Mouse (Mus musculus) embryonic stem cell, embryonic (primary cell): ENCODE results near the gene Pacs2.

Experiments used
- CTCF ChIA-PET, 4 experiments: fragments of 300-600 bp in 2 of 4; fragments of 350-600 bp in 2 of 4; sonication (Branson Sonifier 250); formaldehyde crosslinking; loops; one replicate each; lab custom pipeline; 2022; ENCODE audit warnings: inconsistent platforms in 2 of 4; lab: Charles Lee
- POLR2A ChIA-PET, 4 experiments: fragments of 300-600 bp in 2 of 4; fragments of 350-600 bp in 2 of 4; sonication (Branson Sonifier 250); formaldehyde crosslinking; loops; one replicate each; lab custom pipeline; 2022; ENCODE audit warnings: antibody characterized with exemption in 4 of 4, inconsistent platforms in 1 of 4; lab: Charles Lee

Pacs2 gene

DNA sequence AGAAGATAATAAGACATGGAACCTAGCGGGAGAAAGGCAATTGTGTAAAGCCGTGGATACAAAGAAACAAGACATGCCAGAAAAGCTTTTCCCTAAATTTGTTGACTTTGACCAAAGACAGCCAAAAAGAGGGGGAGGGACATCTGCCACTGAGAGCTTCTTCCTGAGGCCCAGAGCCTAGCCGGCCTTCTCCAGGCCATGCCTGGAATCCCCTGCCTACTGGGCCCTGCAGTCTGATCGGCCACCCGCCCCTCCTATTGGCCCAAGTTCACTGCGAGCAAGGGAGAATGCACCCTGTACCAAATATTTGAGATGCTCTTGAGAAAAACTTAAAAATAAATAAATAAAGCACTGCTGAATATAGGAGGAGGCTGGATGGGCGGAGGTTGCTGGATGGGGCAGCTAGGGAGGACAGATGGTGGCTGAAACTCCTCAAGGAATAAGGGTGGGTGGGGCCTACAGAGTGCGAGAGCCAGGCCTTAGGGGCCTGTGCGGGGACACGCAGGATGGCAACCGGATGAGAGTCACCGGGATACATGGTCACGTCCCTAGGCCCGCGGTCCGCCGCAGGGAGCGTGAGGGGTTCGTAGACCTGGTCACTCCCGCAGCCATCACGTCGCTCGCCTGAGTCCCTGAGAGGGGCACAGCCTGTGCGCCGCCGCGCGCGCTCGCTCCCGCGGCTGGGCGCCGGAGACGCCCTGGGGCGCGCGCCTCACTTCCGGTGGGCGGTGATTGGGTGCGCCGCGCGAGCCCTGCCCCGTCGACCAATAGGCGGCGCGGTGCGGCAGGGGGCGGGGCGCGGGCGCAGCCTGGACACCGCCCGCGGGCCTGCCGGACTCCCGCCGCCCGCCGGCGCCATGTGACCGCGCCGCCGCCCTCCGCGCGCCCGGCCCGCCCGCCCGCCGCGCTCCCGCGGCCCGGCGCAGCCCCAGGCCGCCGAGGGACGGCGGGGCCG lies at the start of gene Pacs2:
Gene Pacs2, plus strand, starts transcription at position 905 of the 955 bp plus-strand sequence.
- CTCF ChIA-PET, result interaction anchor here (0.5 to 3.2 kb wide), 11 partner anchors 9 to 207 kb away, joined by 3 to 19 read pairs (median 3); partner anchors contain the start of genes Brf1 (in 1 of the 4), Crip1 (in 1 of the 4) and Tex22 (in 1 of the 4)
- POLR2A ChIA-PET, result interaction anchor here (0.6 to 4.4 kb wide), 34 partner anchors 9 to 320 kb away, joined by 3 to 35 read pairs (median 3); partner anchors contain the start of genes Brf1 (in 3 of the 4), Btbd6 (in 2 of the 4), Crip1 (in 1 of the 4) and Crip2 (in 1 of the 4)

DNA sequence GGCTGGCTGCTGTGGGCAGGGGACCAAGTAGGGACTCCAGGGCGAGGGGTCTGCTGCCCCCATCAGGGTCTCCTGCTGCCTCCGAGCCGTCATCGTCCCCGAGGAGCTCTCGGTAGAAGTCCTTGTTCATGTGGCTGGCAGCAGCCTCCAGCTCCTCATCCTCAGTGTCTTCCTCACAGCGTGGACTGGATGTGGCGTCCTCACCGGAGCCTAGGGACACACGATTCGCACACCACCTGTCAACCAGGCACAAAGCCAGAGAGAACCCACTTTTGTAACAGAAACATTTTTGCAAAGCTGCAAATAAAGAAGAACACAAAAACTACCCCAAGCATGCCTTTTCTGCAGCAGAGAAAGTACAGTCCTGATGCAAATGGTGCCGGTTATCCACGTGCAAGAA lies 48.5 kb upstream of the Pacs2 start:
- CTCF ChIA-PET, result interaction anchor here in 2 of 4 experiments (0.7 to 1.1 kb wide), 2 partner anchors 22 to 127 kb away, joined by 3 read pairs; no protein-coding TSS in a partner anchor
- POLR2A ChIA-PET, result interaction anchor here in 1 of 4 experiments (1.2 kb wide), 2 partner anchors 16 to 35 kb away, joined by 3 read pairs; partner anchors contain the start of gene Brf1

DNA sequence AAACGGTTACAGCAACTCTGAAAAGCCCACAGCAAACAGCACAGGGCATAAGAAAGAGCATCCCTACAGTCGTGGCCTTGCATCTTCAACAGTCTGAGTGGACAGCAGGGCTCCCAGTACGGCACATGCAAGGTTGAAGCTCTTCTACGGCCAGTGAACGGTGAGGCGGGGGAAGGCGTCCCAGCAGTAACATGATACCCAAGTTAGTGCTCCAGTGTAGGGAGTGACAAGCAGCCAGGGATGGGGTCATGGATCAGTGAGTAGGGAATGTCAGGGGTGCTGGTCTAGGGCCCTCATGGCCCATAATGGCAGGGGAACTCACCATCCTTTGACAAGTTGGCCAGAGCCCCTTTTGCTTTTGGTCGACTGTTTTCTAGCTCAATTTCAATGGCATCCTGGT lies 45.4 kb upstream of the Pacs2 start:
- POLR2A ChIA-PET, result interaction anchor here in 3 of 4 experiments (0.7 to 1.4 kb wide), 6 partner anchors 16 to 32 kb away, joined by 3 to 4 read pairs (median 3); partner anchors contain the start of gene Brf1 (in 1 of the 3)
- CTCF ChIA-PET, result interaction anchor here in 2 of 4 experiments (0.5 to 1.6 kb wide), 3 partner anchors 11 to 22 kb away, joined by 3 to 8 read pairs (median 4); no protein-coding TSS in a partner anchor

DNA sequence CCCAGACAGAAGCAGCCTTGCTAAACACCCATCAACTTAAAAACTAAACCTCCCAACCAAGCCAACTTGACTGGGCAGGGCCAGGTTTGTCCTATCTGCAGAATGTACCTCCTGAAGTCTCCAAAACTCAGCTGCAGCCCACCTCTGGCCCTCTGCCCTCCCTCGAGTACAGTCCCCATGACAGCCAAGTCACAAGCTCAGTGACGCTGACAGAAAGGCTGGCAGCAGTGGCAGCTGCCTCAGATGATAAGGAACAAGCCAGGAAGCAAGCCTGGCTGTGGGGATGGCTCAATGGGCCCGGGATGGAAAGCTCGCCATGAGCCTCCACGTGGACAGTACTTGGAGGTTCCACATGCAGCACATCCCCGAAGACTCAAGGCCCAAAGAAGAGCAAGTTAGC lies 44.7 kb upstream of the Pacs2 start:
- CTCF ChIA-PET, result interaction anchor here in 1 of 4 experiments (0.9 to 1.6 kb wide), 3 partner anchors 11 to 105 kb away, joined by 3 to 8 read pairs (median 3); partner anchors contain the start of gene Tex22
- POLR2A ChIA-PET, result interaction anchor here in 2 of 4 experiments (0.6 to 1.4 kb wide), 11 partner anchors 11 to 170 kb away, joined by 3 to 8 read pairs (median 3); partner anchors contain the start of genes Brf1 (in 1 of the 2) and Crip2 (in 1 of the 2)

DNA sequence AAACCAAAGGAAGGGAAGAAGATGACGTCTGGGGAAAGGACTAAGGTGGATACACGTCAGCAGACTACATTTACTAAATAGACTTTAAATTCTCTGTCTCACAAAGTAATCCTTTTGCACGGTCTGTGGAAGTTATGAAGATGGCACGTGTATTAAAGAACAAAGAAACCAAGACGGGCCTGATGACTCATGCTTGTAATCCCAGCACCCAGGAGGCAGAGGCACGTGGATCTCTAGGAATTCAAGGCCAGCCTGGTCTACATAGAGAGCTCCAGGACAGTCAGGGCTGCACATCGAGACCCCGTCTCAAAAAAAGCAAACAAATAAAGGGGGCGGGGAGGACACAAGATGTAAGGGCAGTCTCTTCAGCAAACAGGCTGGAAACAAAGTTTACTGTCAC lies 39.6 kb upstream of the Pacs2 start:
- POLR2A ChIA-PET, result interaction anchor here in 1 of 4 experiments (2.7 kb wide), 1 partner anchor 26 kb away, joined by 14 read pairs; the partner anchor contains the start of gene Brf1
- CTCF ChIA-PET, result interaction anchor here in 1 of 4 experiments (3.6 kb wide), 1 partner anchor 12 kb away, joined by 37 read pairs; no protein-coding TSS in a partner anchor

DNA sequence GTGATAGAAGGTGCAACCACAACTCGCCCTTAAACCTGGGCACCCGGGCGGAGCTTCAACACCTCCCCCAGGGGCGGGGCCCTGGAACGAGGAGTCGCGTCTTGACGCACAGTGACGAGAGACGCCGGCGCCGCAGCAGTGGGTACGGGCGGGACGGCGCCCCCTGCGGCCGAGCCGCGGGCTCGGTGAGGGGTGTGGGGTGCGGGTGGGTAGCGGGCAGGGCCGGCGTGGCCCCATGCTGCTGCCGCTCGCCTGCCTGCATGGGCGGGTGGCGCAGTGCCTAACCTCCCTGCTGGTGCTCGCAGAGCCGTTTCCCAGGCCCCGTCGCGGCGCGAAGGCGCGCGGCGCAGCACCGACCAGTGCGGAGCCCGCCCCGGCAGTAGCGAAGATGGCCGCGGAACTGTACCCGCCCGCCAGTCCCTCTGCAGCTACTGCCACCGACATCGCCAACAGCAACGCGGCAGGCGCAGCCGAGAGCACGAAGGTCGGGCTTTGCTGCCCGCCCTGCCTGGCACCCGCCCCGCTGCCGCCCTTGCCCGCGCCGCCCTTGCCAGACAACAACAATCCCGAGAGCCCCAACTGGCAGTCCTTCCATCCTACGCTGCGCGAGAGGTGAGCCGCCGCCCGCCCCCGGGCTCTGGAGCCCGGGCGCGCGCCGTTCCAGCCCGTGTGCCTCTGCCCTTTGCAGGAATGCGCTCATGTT lies 37.8 kb upstream of the Pacs2 start, which contains the start of gene Btbd6:
Gene Btbd6, plus strand, starts transcription at position 112 of the 703 bp plus-strand sequence.
- ChIA-PET POLR2A (interaction anchor here in 3 of 4 experiments (0.6 to 3.2 kb wide), 48 partner anchors 11 to 808 kb away, joined by 3 to 21 read pairs (median 4); partner anchors contain the start of genes Brf1 (in 3 of the 3), Tex22 (in 2 of the 3), Clba1 (in 1 of the 3) and Crip1 (in 1 of the 3)), CTCF (interaction anchor here (0.5 to 3.6 kb wide), 31 partner anchors 10 to 1206 kb away, joined by 3 to 37 read pairs (median 4); partner anchors contain the start of genes Brf1 (in 1 of the 4) and Crip1 (in 1 of the 4))

DNA sequence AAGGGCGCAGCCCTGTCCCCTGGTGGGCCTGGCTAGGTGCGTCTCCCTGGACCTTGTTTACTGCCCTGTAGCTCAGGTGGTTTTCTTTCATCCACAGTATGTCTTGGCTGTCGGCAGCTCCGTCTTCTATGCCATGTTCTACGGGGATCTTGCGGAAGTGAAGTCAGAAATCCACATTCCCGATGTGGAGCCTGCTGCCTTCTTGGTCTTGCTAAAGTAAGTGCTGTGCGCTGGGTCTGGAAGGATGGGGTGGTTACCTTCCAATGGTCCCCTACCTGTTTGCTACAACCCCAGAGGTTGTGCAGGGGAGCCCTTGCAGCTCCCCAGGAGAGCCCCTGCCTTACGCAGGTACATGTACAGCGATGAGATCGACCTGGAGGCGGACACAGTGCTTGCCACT lies 37.2 kb upstream of the Pacs2 start:
- ChIA-PET POLR2A (interaction anchor here in 3 of 4 experiments (0.8 to 3.2 kb wide), 20 partner anchors 10 to 298 kb away, joined by 3 to 21 read pairs (median 4); partner anchors contain the start of genes Brf1 (in 2 of the 3), Clba1 (in 1 of the 3), Tex22 (in 1 of the 3) and Zbtb42 (in 1 of the 3)), CTCF (interaction anchor here in 3 of 4 experiments (0.5 to 3.6 kb wide), 14 partner anchors 9 to 173 kb away, joined by 3 to 37 read pairs (median 4); partner anchors contain the start of gene Brf1 (in 1 of the 3))

DNA sequence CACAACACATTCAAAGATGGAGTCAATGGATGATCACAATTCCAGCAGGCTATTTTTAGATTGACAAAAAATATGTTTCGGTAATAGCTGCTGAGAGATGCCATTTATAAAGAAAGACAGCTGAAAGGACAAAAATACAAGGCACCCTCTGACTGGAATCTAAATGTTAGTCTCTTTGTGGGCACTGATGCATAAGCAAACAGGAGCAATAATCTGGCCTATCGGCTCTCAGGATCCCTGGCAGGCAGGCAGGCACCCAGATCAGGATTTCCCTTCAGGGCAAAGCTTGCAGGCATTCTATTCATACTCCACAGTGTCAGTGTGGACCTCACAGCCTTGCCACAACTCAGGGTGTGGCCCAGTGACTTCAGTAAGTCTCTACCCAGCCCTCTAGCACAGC lies 32.3 kb upstream of the Pacs2 start:
- ChIA-PET CTCF (no interaction called here), POLR2A (interaction anchor here in 3 of 4 experiments (0.6 to 1.6 kb wide), 5 partner anchors 11 to 113 kb away, joined by 3 to 6 read pairs (median 3); no protein-coding TSS in a partner anchor)

DNA sequence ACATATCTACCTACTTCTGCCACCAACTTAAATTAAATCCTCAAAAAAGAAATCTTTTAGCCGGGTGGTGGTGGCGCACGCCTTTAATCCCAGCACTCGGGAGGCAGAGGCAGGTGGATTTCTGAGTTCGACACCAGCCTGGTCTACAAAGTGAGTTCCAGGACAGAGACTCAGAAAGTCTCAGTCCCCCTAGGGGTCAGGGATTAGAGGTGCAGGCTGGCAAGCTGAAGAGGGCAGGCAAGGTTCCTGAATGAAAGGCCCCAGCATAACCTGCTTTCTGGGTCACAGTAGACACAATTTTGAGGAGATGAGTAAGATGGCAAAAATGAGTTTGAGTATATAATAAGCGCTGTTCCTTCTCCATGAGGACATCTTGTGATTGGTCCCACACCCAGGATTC lies 29.0 kb upstream of the Pacs2 start:
- CTCF ChIA-PET, result interaction anchor here in 3 of 4 experiments (0.5 to 3.6 kb wide), 12 partner anchors 8 to 425 kb away, joined by 3 to 37 read pairs (median 3); partner anchors contain the start of genes Brf1 (in 1 of the 3), Btbd6 (in 1 of the 3), Nudt14 (in 1 of the 3) and Tex22 (in 1 of the 3)
- POLR2A ChIA-PET, result interaction anchor here in 2 of 4 experiments (0.8 to 6.0 kb wide), 5 partner anchors 12 to 16 kb away, joined by 3 to 52 read pairs (median 3); partner anchors contain the start of gene Brf1 (in 2 of the 2)

DNA sequence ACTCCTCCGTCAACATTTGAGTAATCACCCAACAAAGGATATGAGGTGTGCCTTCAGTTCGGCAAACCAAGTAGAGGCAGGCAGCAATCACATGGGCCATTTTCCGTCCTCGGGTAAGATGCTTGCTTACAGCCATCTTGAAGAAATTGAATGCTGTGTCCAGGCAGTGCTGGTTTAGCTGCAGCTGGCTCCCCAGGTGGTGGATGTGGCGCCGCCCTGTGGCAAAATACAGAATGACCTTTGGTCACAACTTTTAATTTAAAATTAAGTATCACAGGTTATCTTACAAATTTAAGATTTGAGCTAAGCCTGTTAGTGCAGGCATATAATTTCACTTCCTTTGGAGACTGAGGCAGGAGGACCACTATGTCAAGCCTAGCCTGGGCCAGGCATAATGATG lies 26.4 kb upstream of the Pacs2 start:
- ChIA-PET CTCF (interaction anchor here (0.6 to 3.6 kb wide), 27 partner anchors 9 to 842 kb away, joined by 3 to 37 read pairs (median 4); partner anchors contain the start of genes Btbd6 (in 2 of the 4), Brf1 (in 1 of the 4), Jag2 (in 1 of the 4) and Kif26a (in 1 of the 4)), POLR2A (interaction anchor here in 3 of 4 experiments (1.0 to 6.0 kb wide), 9 partner anchors 9 to 164 kb away, joined by 3 to 52 read pairs (median 5); partner anchors contain the start of genes Brf1 (in 2 of the 3) and Btbd6 (in 2 of the 3))

DNA sequence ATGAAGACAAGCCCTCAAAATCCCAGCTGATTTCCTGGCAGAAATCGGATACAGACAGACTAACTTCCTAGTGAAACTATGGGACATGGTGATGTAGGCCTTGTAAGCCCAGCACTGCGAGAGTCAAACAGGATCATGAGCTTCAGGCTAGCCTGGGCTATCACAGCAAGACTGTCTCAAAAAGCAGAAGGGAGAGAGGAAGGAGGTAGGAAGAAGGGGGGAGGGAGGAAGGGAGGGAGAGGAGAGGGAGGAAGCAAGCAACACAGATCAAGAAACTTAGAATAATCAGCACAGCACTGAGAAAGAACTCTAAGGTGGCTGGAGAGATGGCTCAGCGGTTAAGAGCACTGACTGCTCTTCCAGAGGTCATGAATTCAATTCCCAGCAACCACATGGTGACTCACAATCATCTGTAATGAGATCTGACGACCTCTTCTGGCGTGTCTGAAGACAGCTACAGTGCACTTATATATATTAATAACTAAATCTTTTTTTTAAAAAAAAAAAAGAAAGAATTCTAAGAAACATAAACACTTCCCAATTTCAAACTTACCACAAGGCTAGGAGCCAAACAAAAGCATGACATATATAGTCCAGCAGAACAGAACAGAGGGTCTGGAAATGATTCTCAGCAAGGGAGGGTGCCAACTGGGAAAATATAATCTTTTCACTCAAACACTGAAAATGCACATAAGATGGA lies 23.5 kb upstream of the Pacs2 start:
- CTCF ChIA-PET, result interaction anchor here in 3 of 4 experiments (0.6 to 1.4 kb wide), 4 partner anchors 8 to 267 kb away, joined by 3 read pairs; no protein-coding TSS in a partner anchor
- POLR2A ChIA-PET, result interaction anchor here (0.5 to 2.1 kb wide), 13 partner anchors 7 to 196 kb away, joined by 3 to 9 read pairs (median 4); partner anchors contain the start of genes Brf1 (in 2 of the 4), Btbd6 (in 2 of the 4) and Pacs2 (in 1 of the 4)

DNA sequence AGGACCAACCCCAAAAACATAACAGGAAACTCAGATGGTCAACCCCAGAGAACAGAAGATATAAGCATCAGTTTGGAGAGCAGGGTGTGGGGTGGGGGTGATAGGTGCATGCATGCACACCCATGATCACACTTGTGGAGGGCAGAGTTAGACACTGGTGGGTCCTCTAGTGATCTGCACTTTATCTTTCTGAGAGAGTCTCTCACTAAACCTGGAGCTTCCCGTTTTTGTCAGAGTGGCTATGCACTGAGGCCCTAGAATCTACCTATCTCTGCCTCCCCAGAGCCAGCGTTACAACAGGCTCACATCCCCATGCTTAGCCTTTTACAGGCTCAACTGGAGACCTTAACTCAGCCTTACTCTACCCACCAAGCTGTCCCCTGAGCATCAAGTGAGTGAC lies 22.9 kb upstream of the Pacs2 start:
- POLR2A ChIA-PET, result interaction anchor here in 2 of 4 experiments (1.8 to 2.1 kb wide), 4 partner anchors 9 to 16 kb away, joined by 4 to 9 read pairs (median 7); partner anchors contain the start of genes Brf1 (in 2 of the 2) and Btbd6 (in 2 of the 2)
- CTCF ChIA-PET, result interaction anchor here in 2 of 4 experiments (0.6 to 1.1 kb wide), 3 partner anchors 10 to 268 kb away, joined by 3 to 4 read pairs (median 3); no protein-coding TSS in a partner anchor

DNA sequence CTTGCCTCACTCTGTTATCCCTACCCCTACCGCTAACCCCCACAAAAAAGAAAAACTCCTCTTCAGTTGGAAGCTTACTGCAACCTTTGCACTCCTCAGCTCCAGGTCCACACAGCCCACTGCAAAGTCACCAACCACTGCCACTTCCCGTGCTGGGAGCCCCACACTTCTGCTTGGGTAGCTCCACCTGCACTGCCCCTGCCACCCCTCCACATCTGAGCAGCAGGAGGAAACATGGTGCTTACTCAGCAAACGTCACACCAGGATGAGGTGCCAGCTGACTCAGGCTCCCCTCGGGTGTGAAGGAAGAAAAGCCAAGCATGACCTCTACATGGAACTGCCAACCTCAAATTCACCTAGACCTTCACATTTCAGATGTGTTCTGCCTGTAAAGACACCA lies 20.2 kb upstream of the Pacs2 start:
- ChIA-PET POLR2A (interaction anchor here in 2 of 4 experiments (0.8 to 1.1 kb wide), 2 partner anchors 15 to 16 kb away, joined by 3 read pairs; no protein-coding TSS in a partner anchor), CTCF (interaction anchor here in 1 of 4 experiments (0.7 kb wide), 1 partner anchor 122 kb away, joined by 3 read pairs; no protein-coding TSS in a partner anchor)

DNA sequence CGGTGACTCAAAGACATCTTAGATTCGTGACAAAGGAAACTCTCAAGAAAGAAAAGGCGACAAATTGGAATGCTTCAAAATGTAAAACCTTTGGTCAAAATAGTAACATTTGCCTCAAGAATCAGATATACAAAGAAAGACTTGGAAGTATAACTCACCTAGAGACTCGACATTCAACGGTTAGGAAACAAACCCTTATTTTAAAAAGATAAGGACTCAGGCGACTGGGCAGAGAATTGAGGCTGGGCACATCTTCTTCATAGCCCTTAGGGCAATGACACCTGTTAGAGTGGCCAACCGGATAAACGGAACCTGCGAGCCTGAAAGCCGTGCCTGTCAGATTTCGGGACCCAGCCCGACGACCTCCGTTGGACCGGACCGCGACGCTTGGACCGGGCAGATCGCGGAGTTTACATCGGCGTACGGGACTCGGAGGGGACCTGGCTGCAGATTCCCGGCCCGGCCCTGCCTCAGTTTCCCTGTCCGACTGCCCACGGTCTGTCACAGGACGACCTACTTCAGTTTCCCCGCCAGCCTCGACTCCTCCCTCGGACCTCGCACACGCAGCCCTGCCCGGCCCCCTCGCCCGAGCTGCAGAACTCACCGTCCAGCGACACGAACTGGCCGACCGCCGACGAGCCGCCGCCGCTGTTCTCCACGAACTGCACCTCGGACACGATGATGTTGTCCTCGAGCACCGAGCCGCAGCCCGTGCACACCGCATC lies 14.6 kb upstream of the Pacs2 start:
- ChIA-PET CTCF (interaction anchor here in 2 of 4 experiments (0.6 to 2.0 kb wide), 6 partner anchors 12 to 189 kb away, joined by 3 to 13 read pairs (median 6); partner anchors contain the start of genes Crip1 (in 1 of the 2) and Tex22 (in 1 of the 2)), POLR2A (interaction anchor here in 3 of 4 experiments (0.6 to 6.5 kb wide), 22 partner anchors 8 to 616 kb away, joined by 3 to 52 read pairs (median 8); partner anchors contain the start of genes Btbd6 (in 2 of the 3), Cdca4 (in 1 of the 3), Crip2 (in 1 of the 3) and Pacs2 (in 1 of the 3))
